Mouse (Mus musculus) heart, postnatal 0 days (tissue): ENCODE measurements around the gene Trio. TPM values are rescaled to one million over a fixed set of nuclear protein-coding genes. Genes with fewer than 3 reads are reported as not detected.
A peak's percentile ranks its signal among the peaks of the same experiment; 100 is the strongest.

Source experiments
- ATAC-seq: fragments of 200-750 bp; cut with Nextera tagmentation; 2 replicates; pipeline ENCODE4 v1.8.0; 2017; ENCODE audit warnings: low read depth, moderate number of reproducible peaks, moderate library complexity; ENCODE audit not compliant: insufficient read depth
- DNase-seq: peaks from one replicate; pipeline ENCODE4 v3.0.0-alpha.2; 2016; ENCODE audit warnings: low spot score
- H3K27ac ChIP-seq: fragments of 300-500 bp; sonication (generic); 2 replicates; pipeline ENCODE4 v1.5.1; 2014; ENCODE audit warnings: low read depth, mild to moderate bottlenecking
- H3K27me3 ChIP-seq: fragments of 300-500 bp; sonication (generic); 2 replicates; pipeline ENCODE4 v1.6.1; 2014; ENCODE audit warnings: low read length, mixed read lengths; ENCODE audit not compliant: control insufficient read depth, insufficient read depth
- H3K36me3 ChIP-seq: fragments of 300-500 bp; sonication (generic); replicated peaks from 2 replicates; pipeline ENCODE4 v1.6.1; 2014; ENCODE audit warnings: low read length, mixed read lengths; ENCODE audit not compliant: control insufficient read depth, insufficient read depth
- H3K4me1 ChIP-seq: fragments of 300-500 bp; sonication (generic); 2 replicates; pipeline ENCODE4 v1.6.1; 2014; ENCODE audit warnings: antibody characterized with exemption; ENCODE audit not compliant: control insufficient read depth, insufficient read depth
- H3K4me2 ChIP-seq: fragments of 300-500 bp; sonication (generic); 2 replicates; pipeline ENCODE4 v1.6.1; 2014; ENCODE audit warnings: low read depth, mild to moderate bottlenecking, low read length, moderate library complexity
- H3K4me3 ChIP-seq: fragments of 300-500 bp; sonication (generic); 2 replicates; pipeline ENCODE4 v1.5.1; 2014; ENCODE audit warnings: low read depth, low read length
- H3K9ac ChIP-seq: fragments of 300-500 bp; sonication (generic); replicated peaks from 2 replicates; pipeline ENCODE4 v1.6.1; 2014; ENCODE audit warnings: low read depth, low read length, mixed read lengths
- H3K9me3 ChIP-seq: fragments of 300-500 bp; sonication (generic); replicated peaks from 2 replicates; pipeline ENCODE4 v1.6.1; 2016; ENCODE audit warnings: low read length; ENCODE audit not compliant: control insufficient read depth
- CTCF ChIP-seq: IDR thresholded peaks from 2 replicates; pipeline ENCODE4 v1.5.1; 2016; ENCODE audit warnings: antibody characterized with exemption, control low read depth, low read depth
- EP300 ChIP-seq: IDR thresholded peaks from 2 replicates; pipeline ENCODE4 v1.6.1; 2016; ENCODE audit warnings: antibody characterized with exemption, low read depth
- WGBS: fragments of 180-500 bp; shearing (Covaris S2); extraction: QIAGEN DNeasy Blood & Tissue Kit; methylation state at CpG from one replicate; pipeline ENCODE4 v1.1.7; 2014; 5-methylcytosine and 5-hydroxymethylcytosine counted together
- polyA plus RNA-seq: library from polyadenylated mRNA; unstranded; fragments of >200 nt; fragmentation: Nextera tagmentation; extraction: Ambion mirVana; gene quantifications from 2 replicates; pipeline ENCODE4 v1.2.1, GENCODE M21; 2015
- total RNA-seq: library from RNA; depleted of rRNA; stranded (reverse); fragments of >200 nt; gene quantifications from 2 replicates; pipeline ENCODE4 v1.2.3, GENCODE M21; 2014; ENCODE audit warnings: low replicate concordance

The Trio gene
- total and polyA plus RNA-seq, 2 experiments from 2014 or later = 10.1 to 77.2 TPM

DNA sequence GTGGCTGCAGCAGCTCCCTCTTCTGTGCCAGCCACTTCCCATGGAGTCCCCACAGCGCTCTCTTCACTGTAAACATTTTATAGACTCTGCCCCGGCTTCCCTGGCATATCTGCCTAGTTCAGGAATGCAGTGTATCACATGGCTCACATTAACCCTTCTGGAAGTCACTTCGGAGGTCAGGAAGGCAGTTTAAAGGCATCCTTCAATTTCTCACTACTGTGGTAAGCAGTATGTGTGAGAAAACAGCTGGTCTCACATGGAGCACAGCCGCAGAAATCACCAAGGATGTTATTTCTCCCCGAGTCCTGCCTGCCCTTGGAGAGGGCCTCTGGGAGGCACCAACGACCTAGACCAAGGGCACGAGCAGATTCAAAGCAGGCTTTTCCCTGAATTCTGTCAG, 215.4 kb downstream of the Trio start:
- peak overlapping the region; percentile 78 for H3K27ac ChIP-seq
- WGBS = 17% methylated on average over 7 of the region's 7 CpGs

DNA sequence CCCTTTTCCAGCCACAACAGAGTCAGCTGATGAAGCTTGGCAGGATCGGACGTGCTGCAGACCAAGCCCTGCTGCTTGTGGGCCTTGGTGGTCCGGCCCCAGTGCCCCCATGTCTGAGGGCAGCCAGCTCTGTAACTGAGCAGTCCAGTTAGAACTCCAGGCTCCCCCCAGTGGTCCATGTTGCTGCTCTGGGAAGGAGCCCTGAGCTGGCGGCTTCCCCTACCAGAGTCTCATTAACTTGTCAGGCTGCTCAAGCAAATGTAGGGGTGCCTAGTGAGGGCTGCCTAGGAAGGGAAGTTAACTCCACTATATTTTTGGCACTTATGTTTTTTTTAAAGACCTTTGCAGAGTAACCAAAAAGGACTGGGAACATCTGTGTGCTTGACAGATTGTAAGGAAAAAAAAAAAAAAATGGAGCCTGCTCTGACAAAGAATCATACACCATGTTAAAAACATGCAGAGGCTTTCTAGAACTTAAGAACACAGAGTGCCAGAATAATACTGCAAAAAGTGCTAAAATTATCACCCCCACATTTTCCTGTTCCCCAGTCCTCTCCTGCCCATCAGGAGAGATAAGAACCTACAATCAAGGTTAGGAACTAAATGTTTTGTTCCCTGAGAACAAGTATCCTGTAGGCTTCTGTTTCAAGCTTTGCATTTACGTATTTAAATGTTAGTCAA, 216.9 kb downstream of the Trio start:
- peaks cover 19% of the 10 kb centered on the region for H3K4me1 ChIP-seq
- H3K27ac ChIP-seq = peak overlapping the region; percentile 78
- 44% methylated on average over 5 of the region's 5 CpGs for WGBS
- no peaks in the 10 kb centered on the region for H3K9me3 ChIP-seq
- peak; percentile 49 for ATAC-seq
- no peak overlapping the region for H3K4me2 ChIP-seq
- no peak overlapping the region for H3K4me3 ChIP-seq
- H3K36me3 ChIP-seq = peaks cover 42% of the 10 kb centered on the region; the same call in 1 of the 2 replicates
- H3K9ac ChIP-seq = no peak overlapping the region
- TF ChIP-seq CTCF (peak; percentile 47), EP300 (peak; percentile 58)
- peak; percentile 34 for DNase-seq
- H3K27me3 ChIP-seq = no peaks in the 10 kb centered on the region

More for the DNA sequence above, 215.4 kb downstream of the Trio start:
- peaks cover 45% of the 10 kb centered on the region for H3K36me3 ChIP-seq
- no peak overlapping the region for H3K4me3 ChIP-seq
- H3K27me3 ChIP-seq = no peaks in the 10 kb centered on the region
- H3K4me1 ChIP-seq = peaks cover 19% of the 10 kb centered on the region
- peak overlapping the region; percentile 37; the same call in 1 of the 2 replicates for H3K9ac ChIP-seq
- ATAC-seq = peak; percentile 39
- DNase-seq = peak; percentile 26
- H3K9me3 ChIP-seq = no peaks in the 10 kb centered on the region
- no peak for TF ChIP-seq CTCF
- TF ChIP-seq EP300 = no peak
- no peak overlapping the region for H3K4me2 ChIP-seq

GRCm38 (mm10) chr15:27806219-27806618, 219.4 kb downstream of the Trio start:
- no peaks in the 10 kb centered on the region for H3K9me3 ChIP-seq
- TF ChIP-seq EP300 (no peak), CTCF (no peak)
- no peak overlapping the region for H3K9ac ChIP-seq
- ATAC-seq (no peak), DNase-seq (no peak)
- no peak overlapping the region for H3K4me2 ChIP-seq
- no peaks in the 10 kb centered on the region for H3K27me3 ChIP-seq
- peaks cover 26% of the 10 kb centered on the region; the same call in 1 of the 2 replicates for H3K36me3 ChIP-seq
- peaks cover 27% of the 10 kb centered on the region for H3K4me1 ChIP-seq
- WGBS = 60% methylated on average over 10 of the region's 10 CpGs
- H3K27ac ChIP-seq = no peak overlapping the region
- H3K4me3 ChIP-seq = no peak overlapping the region

DNA sequence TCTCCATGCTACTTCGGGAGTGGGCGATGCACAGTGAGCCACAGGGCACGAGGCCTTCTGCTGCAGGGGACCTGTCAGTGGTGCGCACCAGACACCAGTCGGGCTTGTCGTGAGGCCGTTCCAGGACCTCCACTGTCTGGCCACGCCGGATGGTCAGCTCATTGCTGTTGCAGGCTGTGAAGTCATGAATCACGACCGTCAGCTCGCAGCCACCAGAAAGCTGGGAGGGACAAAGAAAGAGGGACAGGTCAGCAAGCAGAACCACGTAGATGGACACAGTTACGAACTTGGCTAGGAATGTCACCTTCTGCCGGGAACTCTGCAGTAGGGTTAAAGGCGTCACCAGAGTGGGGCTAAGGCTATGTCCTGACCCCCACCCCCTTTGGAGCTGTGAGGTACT, 220.0 kb downstream of the Trio start:
- H3K9ac ChIP-seq = no peak overlapping the region
- peaks cover 25% of the 10 kb centered on the region for H3K4me1 ChIP-seq
- ATAC-seq (no peak), DNase-seq (no peak)
- no peak overlapping the region for H3K27ac ChIP-seq
- WGBS = 85% methylated on average over 16 of the region's 16 CpGs
- H3K4me2 ChIP-seq = no peak overlapping the region
- no peaks in the 10 kb centered on the region for H3K27me3 ChIP-seq
- TF ChIP-seq EP300 = no peak
- no peak for TF ChIP-seq CTCF
- peaks cover 20% of the 10 kb centered on the region; the same call in 1 of the 2 replicates for H3K36me3 ChIP-seq
- no peak overlapping the region for H3K4me3 ChIP-seq
- H3K9me3 ChIP-seq = no peaks in the 10 kb centered on the region

DNA sequence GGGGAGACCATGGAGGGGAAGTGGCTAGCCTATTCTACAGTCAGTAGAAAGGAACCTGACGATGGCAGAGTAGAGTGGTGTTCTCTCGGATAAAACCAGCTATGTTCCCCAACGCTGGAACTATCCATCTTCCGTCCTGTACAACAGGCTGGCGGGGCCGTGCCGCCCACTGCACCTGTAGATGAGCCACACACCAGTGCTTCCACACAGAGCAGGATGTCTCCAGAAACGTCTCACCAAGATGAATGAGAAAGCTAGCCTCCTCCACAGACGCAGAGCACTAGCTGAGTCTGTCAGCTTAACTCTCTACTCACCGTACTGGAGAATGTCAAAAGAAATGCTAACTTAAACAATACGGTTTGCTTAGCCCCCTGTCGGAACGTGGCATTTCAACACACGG, 221.2 kb downstream of the Trio start:
- Histone ChIP-seq H3K27ac (no peak overlapping the region), H3K4me3 (no peak overlapping the region), H3K4me2 (no peak overlapping the region), H3K4me1 (peaks cover 13% of the 10 kb centered on the region), H3K36me3 (peaks cover 29% of the 10 kb centered on the region; the same call in 1 of the 2 replicates), H3K9me3 (no peaks in the 10 kb centered on the region), H3K9ac (no peak overlapping the region), H3K27me3 (no peaks in the 10 kb centered on the region)
- WGBS = 87% methylated on average over 14 of the region's 14 CpGs
- TF ChIP-seq EP300 (no peak), CTCF (no peak)
- ATAC-seq (no peak), DNase-seq (no peak)
